Mouse (Mus musculus): ENCODE data around the gene Lima1.
"Not testable (repeated sequence)": the region's sequence is repeated elsewhere in the genome, so short reads cannot be mapped to it uniquely, and the experiment has no call there.

Gene Lima1

GRCm38 (mm10) chr15:99801885-99802572, 73.2 kb downstream of the Lima1 start:
- DNase-seq = no peak

GRCm38 (mm10) chr15:99799706-99800105, 75.5 kb downstream of the Lima1 start:
- DNase-seq = no peak

- DNase-seq = no peak
Measured at GRCm38 (mm10) chr15:99797898-99798297, 77.4 kb downstream of the Lima1 start.

GRCm38 (mm10) chr15:99796735-99797134, 78.5 kb downstream of the Lima1 start:
- no peak for DNase-seq

GRCm38 (mm10) chr15:99796066-99796465, 79.2 kb downstream of the Lima1 start:
- DNase-seq = peak; percentile 27

- DNase-seq = no peak
Measured at GRCm38 (mm10) chr15:99792221-99792815, 82.9 kb downstream of the Lima1 start.

GRCm38 (mm10) chr15:99791003-99791402, 84.3 kb downstream of the Lima1 start:
- DNase-seq = no peak

- no peak for DNase-seq
Measured at GRCm38 (mm10) chr15:99790464-99790863, 84.8 kb downstream of the Lima1 start.

GRCm38 (mm10) chr15:99787625-99788120, 87.6 kb downstream of the Lima1 start:
- DNase-seq = peak; percentile 19

- no peak for DNase-seq
Measured at GRCm38 (mm10) chr15:99778677-99779335, 96.5 kb downstream of the Lima1 start.

GRCm38 (mm10) chr15:99778148-99778547, 97.1 kb downstream of the Lima1 start:
- peak; percentile 45 for DNase-seq

- DNase-seq = no peak
Measured at GRCm38 (mm10) chr15:99772925-99773324, 102.3 kb downstream of the Lima1 start.

GRCm38 (mm10) chr15:99772881-99772924, 102.6 kb downstream of the Lima1 start, which contains the start of gene Cers5:
Gene Cers5, minus strand, starts transcription at chr15:99772885.
- not testable (repeated sequence) for DNase-seq

GRCm38 (mm10) chr15:99772277-99772880, 102.9 kb downstream of the Lima1 start:
- peak; percentile 90 for DNase-seq

GRCm38 (mm10) chr15:99771601-99772276, 103.5 kb downstream of the Lima1 start:
- no peak for DNase-seq

- DNase-seq = no peak
Measured at GRCm38 (mm10) chr15:99771004-99771500, 104.2 kb downstream of the Lima1 start.

GRCm38 (mm10) chr15:99768761-99769160, 106.5 kb downstream of the Lima1 start:
- DNase-seq = no peak

- DNase-seq = no peak
Measured at GRCm38 (mm10) chr15:99767467-99767866, 107.8 kb downstream of the Lima1 start.

GRCm38 (mm10) chr15:99754204-99754603, 121.1 kb downstream of the Lima1 start:
- DNase-seq = no peak

GRCm38 (mm10) chr15:99740229-99740628, 135.0 kb downstream of the Lima1 start:
- no peak for DNase-seq

- DNase-seq = no peak
Measured at GRCm38 (mm10) chr15:99736675-99737074, 138.6 kb downstream of the Lima1 start.

GRCm38 (mm10) chr15:99735631-99736030, 139.6 kb downstream of the Lima1 start:
- DNase-seq = peak; percentile 100

- DNase-seq = no peak
Measured at GRCm38 (mm10) chr15:99733186-99733585, 142.1 kb downstream of the Lima1 start.
